Mouse (Mus musculus) erythroblast, adult 5-6 weeks (primary cell): ENCODE measurements around the gene P2rx3. TPM values are rescaled to one million over a fixed set of nuclear protein-coding genes. Genes with fewer than 3 reads are reported as not detected.

Experiments
- ATAC-seq: replicated peaks from 2 replicates; pipeline ENCODE4 v1.8.0; 2016; ENCODE audit warnings: moderate number of reproducible peaks, mild to moderate bottlenecking, moderate TSS enrichment, inconsistent platforms; ENCODE audit not compliant: poor library complexity, low FRiP score, severe bottlenecking
- total RNA-seq, 2 experiments: library from RNA; stranded (forward) in 1 of 2; stranded (reverse) in 1 of 2; fragments of 150-400 nt in 1 of 2; fragments of 200-764, 138-1000 nt in 1 of 2; gene quantifications; 2 replicates each; pipeline versions ENCODE4 v1.2.3 to v1.2.4; 2015 to 2017; ENCODE audit warnings: low replicate concordance in 2 of 2

The P2rx3 gene
- total RNA-seq (2015; ENCODE audit: low replicate concordance) (not detected in 2 replicates), total RNA-seq (2017; ENCODE audit: low replicate concordance) (not detected in 2 replicates)

GRCm38 (mm10) chr2:85037047-85038026 lies at the start of gene P2rx3, which contains the start of gene Ssrp1:
P2rx3 (minus strand) TSS chr2:85037462.
Ssrp1 (plus strand) TSS chr2:85037234.
- ATAC-seq, result peak; percentile 89

GRCm38 (mm10) chr2:85073751-85074150 lies 36.5 kb upstream of the P2rx3 start:
- no peak for ATAC-seq

- no peak for ATAC-seq
Observed at GRCm38 (mm10) chr2:85071921-85072320, 34.7 kb upstream of the P2rx3 start.

GRCm38 (mm10) chr2:85070086-85070485 lies 32.8 kb upstream of the P2rx3 start:
- ATAC-seq, result no peak

- no peak for ATAC-seq
Observed at GRCm38 (mm10) chr2:85068626-85069025, 31.4 kb upstream of the P2rx3 start.

- ATAC-seq, result no peak
Observed at GRCm38 (mm10) chr2:85067903-85068625, 30.8 kb upstream of the P2rx3 start.

- ATAC-seq, result no peak
Observed at GRCm38 (mm10) chr2:85066937-85067336, 29.7 kb upstream of the P2rx3 start.

- no peak for ATAC-seq
Observed at GRCm38 (mm10) chr2:85065141-85065875, 28.0 kb upstream of the P2rx3 start.

GRCm38 (mm10) chr2:85061107-85061541 lies 23.9 kb upstream of the P2rx3 start:
- ATAC-seq, result no peak

- 0 out of 2 replicates have a peak, but pooled peaks have one; percentile 30 for ATAC-seq
Observed at GRCm38 (mm10) chr2:85060591-85061060, 23.4 kb upstream of the P2rx3 start.

- ATAC-seq, result no peak
Observed at GRCm38 (mm10) chr2:85059677-85060076, 22.4 kb upstream of the P2rx3 start.

GRCm38 (mm10) chr2:85056711-85057110 lies 19.4 kb upstream of the P2rx3 start:
- ATAC-seq, result no peak

- no peak for ATAC-seq
Observed at GRCm38 (mm10) chr2:85053192-85053816, 16.0 kb upstream of the P2rx3 start.

GRCm38 (mm10) chr2:85050746-85051145 lies 13.5 kb upstream of the P2rx3 start:
- no peak for ATAC-seq

- ATAC-seq, result no peak
Observed at GRCm38 (mm10) chr2:85050001-85050634, 12.9 kb upstream of the P2rx3 start.

- ATAC-seq, result no peak
Observed at GRCm38 (mm10) chr2:85049277-85049676, 12.0 kb upstream of the P2rx3 start.

- ATAC-seq, result no peak
Observed at GRCm38 (mm10) chr2:85048168-85048751, 11.0 kb upstream of the P2rx3 start.

GRCm38 (mm10) chr2:85047596-85048167 lies 10.4 kb upstream of the P2rx3 start, which contains the start of gene Tnks1bp1:
Tnks1bp1 (plus strand) TSS chr2:85048022.
- peak; percentile 93 for ATAC-seq
